Mouse (Mus musculus): ENCODE measurements at regions not wholly inside any gene's neighbourhood (a gene's known extent, or its start where the extent isn't known, plus 50 kb on each side); places are given as distances from the start of the nearest gene placed in this dataset.

- no peaks in the 10 kb centered on the region for H3K4me1 ChIP-seq (ENCODE audit: control insufficient read depth, insufficient read depth, low read length)
- TF ChIP-seq CTCF (IDR thresholded peaks at IDR 0.05; ENCODE audit: low read depth, low read length) (no peak), POLR2A (IDR thresholded peaks at IDR 0.05; ENCODE audit: extremely low read depth, insufficient read depth, low read length) (no peak)
- DNase-seq (ENCODE audit: extremely low read depth, low read depth, low spot score): no peak
- no peaks in the 10 kb centered on the region for H3K79me2 ChIP-seq (ENCODE audit: control insufficient read depth, insufficient read depth, low read length)
- no peak overlapping the region for H3K4me3 ChIP-seq (ENCODE audit: insufficient read depth, low read depth, low read length)
- WGBS: 71% methylated on average over 3 of the region's 3 CpGs
- no peak overlapping the region for H3K9ac ChIP-seq (ENCODE audit: low read depth, low read length)
- no peaks in the 10 kb centered on the region for H3K27me3 ChIP-seq (ENCODE audit: control insufficient read depth, insufficient read depth, low read length)
- H3K36me3 ChIP-seq (ENCODE audit: control insufficient read depth, insufficient read depth, low read length): no peaks in the 10 kb centered on the region
- H3K27ac ChIP-seq (replicated peaks; ENCODE audit: insufficient read depth, low read depth, low read length): no peak overlapping the region
Measured at GRCm38 (mm10) chr9:43658186-43658585, 85.6 kb upstream of the Nectin1 start.

- no peak overlapping the region for H3K4me3 ChIP-seq (ENCODE audit: insufficient read depth, low read depth, low read length)
- no peaks in the 10 kb centered on the region for H3K4me1 ChIP-seq (ENCODE audit: control insufficient read depth, insufficient read depth, low read length)
- TF ChIP-seq CTCF (IDR thresholded peaks at IDR 0.05; ENCODE audit: low read depth, low read length) (no peak), POLR2A (IDR thresholded peaks at IDR 0.05; ENCODE audit: extremely low read depth, insufficient read depth, low read length) (no peak)
- no peaks in the 10 kb centered on the region for H3K36me3 ChIP-seq (ENCODE audit: control insufficient read depth, insufficient read depth, low read length)
- no peak overlapping the region for H3K27ac ChIP-seq (replicated peaks; ENCODE audit: insufficient read depth, low read depth, low read length)
- no peaks in the 10 kb centered on the region for H3K79me2 ChIP-seq (ENCODE audit: control insufficient read depth, insufficient read depth, low read length)
- H3K27me3 ChIP-seq (ENCODE audit: control insufficient read depth, insufficient read depth, low read length): no peaks in the 10 kb centered on the region
- no peak overlapping the region for H3K9ac ChIP-seq (ENCODE audit: low read depth, low read length)
- 79% methylated on average over 6 of the region's 6 CpGs for WGBS
- DNase-seq (ENCODE audit: extremely low read depth, low read depth, low spot score): no peak
Measured at GRCm38 (mm10) chr9:43659237-43659636, 84.5 kb upstream of the Nectin1 start.

- WGBS: 49% methylated on average over 5 of the region's 5 CpGs
- Histone ChIP-seq H3K4me3 (ENCODE audit: insufficient read depth, low read depth, low read length) (no peak overlapping the region), H3K27ac (replicated peaks; ENCODE audit: insufficient read depth, low read depth, low read length) (no peak overlapping the region), H3K79me2 (ENCODE audit: control insufficient read depth, insufficient read depth, low read length) (no peaks in the 10 kb centered on the region), H3K9ac (ENCODE audit: low read depth, low read length) (no peak overlapping the region), H3K36me3 (ENCODE audit: control insufficient read depth, insufficient read depth, low read length) (no peaks in the 10 kb centered on the region), H3K27me3 (ENCODE audit: control insufficient read depth, insufficient read depth, low read length) (no peaks in the 10 kb centered on the region), H3K4me1 (ENCODE audit: control insufficient read depth, insufficient read depth, low read length) (no peaks in the 10 kb centered on the region)
- TF ChIP-seq CTCF (IDR thresholded peaks at IDR 0.05; ENCODE audit: low read depth, low read length) (no peak), POLR2A (IDR thresholded peaks at IDR 0.05; ENCODE audit: extremely low read depth, insufficient read depth, low read length) (no peak)
- DNase-seq (ENCODE audit: extremely low read depth, low read depth, low spot score): peak; percentile 55
Measured at GRCm38 (mm10) chr9:43660151-43660550, 83.6 kb upstream of the Nectin1 start.

- Histone ChIP-seq H3K27ac (replicated peaks; ENCODE audit: insufficient read depth, low read depth, low read length) (no peak overlapping the region), H3K9ac (ENCODE audit: low read depth, low read length) (no peak overlapping the region), H3K4me3 (ENCODE audit: insufficient read depth, low read depth, low read length) (no peak overlapping the region), H3K4me1 (ENCODE audit: control insufficient read depth, insufficient read depth, low read length) (no peaks in the 10 kb centered on the region), H3K36me3 (ENCODE audit: control insufficient read depth, insufficient read depth, low read length) (no peaks in the 10 kb centered on the region), H3K27me3 (ENCODE audit: control insufficient read depth, insufficient read depth, low read length) (no peaks in the 10 kb centered on the region), H3K79me2 (ENCODE audit: control insufficient read depth, insufficient read depth, low read length) (no peaks in the 10 kb centered on the region)
- no peak for TF ChIP-seq POLR2A (IDR thresholded peaks at IDR 0.05; ENCODE audit: extremely low read depth, insufficient read depth, low read length)
- TF ChIP-seq CTCF (IDR thresholded peaks at IDR 0.05; ENCODE audit: low read depth, low read length): no peak
- no peak for DNase-seq (ENCODE audit: extremely low read depth, low read depth, low spot score)
- 78% methylated on average over 11 of the region's 11 CpGs for WGBS
Measured at GRCm38 (mm10) chr9:43660896-43661563, 82.8 kb upstream of the Nectin1 start.

GRCm38 (mm10) chr9:43661646-43662045 lies 82.1 kb upstream of the Nectin1 start:
- TF ChIP-seq POLR2A (IDR thresholded peaks at IDR 0.05; ENCODE audit: extremely low read depth, insufficient read depth, low read length): no peak
- TF ChIP-seq CTCF (IDR thresholded peaks at IDR 0.05; ENCODE audit: low read depth, low read length): no peak
- Histone ChIP-seq H3K9ac (ENCODE audit: low read depth, low read length) (no peak overlapping the region), H3K4me3 (ENCODE audit: insufficient read depth, low read depth, low read length) (no peak overlapping the region), H3K27ac (replicated peaks; ENCODE audit: insufficient read depth, low read depth, low read length) (no peak overlapping the region), H3K27me3 (ENCODE audit: control insufficient read depth, insufficient read depth, low read length) (no peaks in the 10 kb centered on the region), H3K79me2 (ENCODE audit: control insufficient read depth, insufficient read depth, low read length) (no peaks in the 10 kb centered on the region), H3K4me1 (ENCODE audit: control insufficient read depth, insufficient read depth, low read length) (no peaks in the 10 kb centered on the region), H3K36me3 (ENCODE audit: control insufficient read depth, insufficient read depth, low read length) (no peaks in the 10 kb centered on the region)
- 84% methylated on average over 6 of the region's 6 CpGs for WGBS
- DNase-seq (ENCODE audit: extremely low read depth, low read depth, low spot score): no peak

GRCm38 (mm10) chr9:43667386-43667785 lies 76.4 kb upstream of the Nectin1 start:
- Histone ChIP-seq H3K4me1 (ENCODE audit: control insufficient read depth, insufficient read depth, low read length) (no peaks in the 10 kb centered on the region), H3K79me2 (ENCODE audit: control insufficient read depth, insufficient read depth, low read length) (no peaks in the 10 kb centered on the region), H3K27ac (replicated peaks; ENCODE audit: insufficient read depth, low read depth, low read length) (no peak overlapping the region), H3K9ac (ENCODE audit: low read depth, low read length) (no peak overlapping the region), H3K36me3 (ENCODE audit: control insufficient read depth, insufficient read depth, low read length) (no peaks in the 10 kb centered on the region), H3K27me3 (ENCODE audit: control insufficient read depth, insufficient read depth, low read length) (no peaks in the 10 kb centered on the region), H3K4me3 (ENCODE audit: insufficient read depth, low read depth, low read length) (no peak overlapping the region)
- no peak for DNase-seq (ENCODE audit: extremely low read depth, low read depth, low spot score)
- TF ChIP-seq POLR2A (IDR thresholded peaks at IDR 0.05; ENCODE audit: extremely low read depth, insufficient read depth, low read length) (no peak), CTCF (IDR thresholded peaks at IDR 0.05; ENCODE audit: low read depth, low read length) (no peak)
- WGBS: 88% methylated on average over 6 of the region's 6 CpGs
